ENCODE assay signal across 20 mouse cellular contexts in genomic region chr17:57076916-57077315, GRCm38 (mm10).
"Had no signal": no experiment of that assay in that cellular context is flagged by ENCODE, and none has a peak within 500 bp of the region (broad histone marks: within the 10 kb centered on the region; RNA-seq: fewer than 3 reads in every experiment).

No protein-coding gene starts in this region.

- DNase-seq: kidney, adult 2 months; kidney, postnatal 25 days; layer of hippocampus, adult 9-11 months; left cerebral cortex, postnatal 4 days; lung, adult 2 months; lung, postnatal 14 days; lung, postnatal 4 days; right cerebral cortex, adult 18-20 months; right cerebral cortex, postnatal 25 days had no signal

- H3K27me3 ChIP-seq: intestine, embryonic 15.5 days; midbrain, embryonic 15.5 days; neural tube, embryonic 12.5 days; neural tube, embryonic 15.5 days had no signal

- H3K9ac ChIP-seq: intestine, embryonic 15.5 days; limb, embryonic 12.5 days; limb, embryonic 15.5 days; liver, embryonic 12.5 days; liver, embryonic 15.5 days; midbrain, embryonic 12.5 days; midbrain, embryonic 15.5 days; neural tube, embryonic 12.5 days; neural tube, embryonic 15.5 days had no signal

- H3K9me3 ChIP-seq: intestine, embryonic 15.5 days; limb, embryonic 12.5 days; limb, embryonic 15.5 days; liver, embryonic 12.5 days; liver, embryonic 15.5 days; midbrain, embryonic 12.5 days; midbrain, embryonic 15.5 days; neural tube, embryonic 12.5 days; neural tube, embryonic 15.5 days had no signal

- H3K4me2 ChIP-seq: intestine, embryonic 15.5 days; limb, embryonic 12.5 days; limb, embryonic 15.5 days; liver, embryonic 12.5 days; midbrain, embryonic 12.5 days; midbrain, embryonic 15.5 days; neural tube, embryonic 12.5 days; neural tube, embryonic 15.5 days had no signal

- H3K36me3 ChIP-seq: intestine, embryonic 15.5 days; limb, embryonic 15.5 days; liver, embryonic 12.5 days; liver, embryonic 15.5 days had no signal

- H3K4me1 ChIP-seq: midbrain, embryonic 12.5 days; midbrain, embryonic 15.5 days; neural tube, embryonic 12.5 days; neural tube, embryonic 15.5 days had no signal

- ATAC-seq: intestine, embryonic 15.5 days; liver, embryonic 12.5 days; midbrain, embryonic 15.5 days had no signal

- H3K4me3 ChIP-seq: intestine, embryonic 15.5 days; layer of hippocampus, adult 2 months; limb, embryonic 12.5 days; limb, embryonic 15.5 days; liver, embryonic 12.5 days; midbrain, embryonic 12.5 days; midbrain, embryonic 15.5 days; neural tube, embryonic 12.5 days; neural tube, embryonic 15.5 days had no signal

- H3K27ac ChIP-seq: intestine, embryonic 15.5 days; kidney, postnatal 0 days; layer of hippocampus, adult 2 months; limb, embryonic 12.5 days; limb, embryonic 15.5 days; liver, embryonic 12.5 days; liver, embryonic 15.5 days; midbrain, embryonic 12.5 days; midbrain, embryonic 15.5 days; neural tube, embryonic 12.5 days; neural tube, embryonic 15.5 days had no signal
